Mouse (Mus musculus) limb, embryonic 11.5 days (tissue): ENCODE data around the gene Trem2. TPM values are rescaled to one million over a fixed set of nuclear protein-coding genes. Genes with fewer than 3 reads are reported as not detected.

Experiments
- ATAC-seq: fragments of 200-750 bp; cut with Nextera tagmentation; 2 replicates; pipeline ENCODE4 v1.8.0; 2017; ENCODE audit warnings: low read depth; ENCODE audit not compliant: insufficient number of reproducible peaks, low FRiP score, low TSS enrichment
- DNase-seq: peaks from one replicate; pipeline ENCODE4 v3.0.0-alpha.2; 2015; ENCODE audit warnings: low spot score
- H3K27ac ChIP-seq: fragments of 300-500 bp; sonication (generic); replicated peaks from 2 replicates; pipeline ENCODE4 v1.5.1; 2014; ENCODE audit warnings: low read depth, mild to moderate bottlenecking, low read length
- H3K27me3 ChIP-seq: fragments of 300-500 bp; sonication (generic); 2 replicates; pipeline ENCODE4 v1.6.1; 2014; ENCODE audit warnings: mild to moderate bottlenecking, low read length, mixed read lengths; ENCODE audit not compliant: control insufficient read depth, insufficient read depth
- H3K36me3 ChIP-seq: fragments of 300-500 bp; sonication (generic); 2 replicates; pipeline ENCODE4 v1.6.1; 2014; ENCODE audit warnings: mild to moderate bottlenecking, low read length, moderate library complexity, mixed read lengths; ENCODE audit not compliant: control insufficient read depth, insufficient read depth
- H3K4me1 ChIP-seq: fragments of 300-500 bp; sonication (generic); 2 replicates; pipeline ENCODE4 v1.6.1; 2014; ENCODE audit warnings: low read length, mixed read lengths; ENCODE audit not compliant: control insufficient read depth, insufficient read depth
- H3K4me2 ChIP-seq: fragments of 300-500 bp; sonication (generic); 2 replicates; pipeline ENCODE4 v1.6.1; 2014; ENCODE audit warnings: low read depth, mild to moderate bottlenecking, moderate library complexity; ENCODE audit not compliant: severe bottlenecking
- H3K4me3 ChIP-seq: fragments of 300-500 bp; sonication (generic); 2 replicates; pipeline ENCODE4 v1.5.1; 2014; ENCODE audit warnings: low read depth, low read length
- H3K9ac ChIP-seq: fragments of 300-500 bp; sonication (generic); 2 replicates; pipeline ENCODE4 v1.6.1; 2014; ENCODE audit warnings: mild to moderate bottlenecking, low read length
- H3K9me3 ChIP-seq: fragments of 300-500 bp; sonication (generic); 2 replicates; pipeline ENCODE4 v1.6.1; 2016; ENCODE audit warnings: low read length; ENCODE audit not compliant: control insufficient read depth
- WGBS: fragments of 180-500 bp; shearing (Covaris S2); extraction: QIAGEN DNeasy Blood & Tissue Kit; methylation state at CpG from one replicate; pipeline ENCODE4 v1.1.7; 2014; 5-methylcytosine and 5-hydroxymethylcytosine counted together
- polyA plus RNA-seq: library from polyadenylated mRNA; unstranded; fragments of >200 nt; fragmentation: Nextera tagmentation; extraction: Ambion mirVana; gene quantifications from 2 replicates; pipeline ENCODE4 v1.2.1, GENCODE M21; 2014

The Trem2 gene
- polyA plus RNA-seq, 1 experiment from 2014 or later = 0.88 TPM

DNA sequence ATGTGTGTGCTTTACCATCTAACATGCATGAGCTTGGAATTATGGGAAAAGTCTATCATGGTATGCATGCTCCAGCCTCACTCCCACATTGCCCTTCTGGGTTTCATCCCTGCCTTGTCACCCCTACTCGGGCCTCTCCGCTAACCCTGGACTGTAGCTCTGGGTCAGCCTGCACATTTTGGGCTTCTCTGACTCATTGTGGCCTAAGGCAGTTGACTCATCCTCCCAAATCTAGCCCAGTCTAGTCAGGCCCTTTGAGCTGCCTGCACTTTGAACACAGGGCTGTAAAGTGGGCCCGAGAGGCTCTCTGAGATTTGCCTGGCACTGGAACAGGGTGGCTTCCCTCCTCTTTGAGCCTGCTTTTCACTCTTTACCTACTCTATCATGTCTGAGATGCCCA lies 9.6 kb downstream of the Trem2 start:
- Histone ChIP-seq H3K9me3 (no peaks in the 10 kb centered on the region), H3K4me1 (no peaks in the 10 kb centered on the region), H3K27ac (no peak overlapping the region), H3K4me2 (no peak overlapping the region), H3K9ac (no peak overlapping the region), H3K4me3 (no peak overlapping the region), H3K27me3 (no peaks in the 10 kb centered on the region), H3K36me3 (no peaks in the 10 kb centered on the region)
- DNase-seq = no peak
- ATAC-seq = no peak
- WGBS = 86% methylated on average over 3 of the region's 3 CpGs

DNA sequence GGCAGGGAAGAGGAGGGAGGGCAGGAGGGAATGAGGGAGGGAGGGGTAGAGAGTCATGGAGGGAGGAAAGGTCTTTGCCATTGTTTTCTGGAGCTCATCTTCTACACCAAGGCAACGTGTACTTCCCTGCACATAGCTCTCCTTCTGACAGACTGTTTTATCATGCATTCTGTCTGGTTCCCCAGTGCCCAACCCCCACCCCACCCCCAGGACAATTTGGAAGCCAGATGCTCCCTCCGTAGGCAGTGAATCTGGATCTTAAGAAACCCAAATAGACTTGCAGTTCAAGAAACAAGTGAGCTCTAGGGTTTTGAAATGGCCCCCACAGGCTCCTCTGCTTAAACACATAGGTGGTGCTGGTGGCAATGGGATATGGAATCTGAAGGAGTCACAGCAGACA lies 11.7 kb downstream of the Trem2 start:
- DNase-seq (no peak), ATAC-seq (no peak)
- Histone ChIP-seq H3K4me2 (no peak overlapping the region), H3K36me3 (no peaks in the 10 kb centered on the region), H3K27me3 (no peaks in the 10 kb centered on the region), H3K4me1 (no peaks in the 10 kb centered on the region), H3K27ac (no peak overlapping the region), H3K9me3 (no peaks in the 10 kb centered on the region), H3K4me3 (no peak overlapping the region), H3K9ac (no peak overlapping the region)
- 59% methylated on average over 2 of the region's 2 CpGs for WGBS

DNA sequence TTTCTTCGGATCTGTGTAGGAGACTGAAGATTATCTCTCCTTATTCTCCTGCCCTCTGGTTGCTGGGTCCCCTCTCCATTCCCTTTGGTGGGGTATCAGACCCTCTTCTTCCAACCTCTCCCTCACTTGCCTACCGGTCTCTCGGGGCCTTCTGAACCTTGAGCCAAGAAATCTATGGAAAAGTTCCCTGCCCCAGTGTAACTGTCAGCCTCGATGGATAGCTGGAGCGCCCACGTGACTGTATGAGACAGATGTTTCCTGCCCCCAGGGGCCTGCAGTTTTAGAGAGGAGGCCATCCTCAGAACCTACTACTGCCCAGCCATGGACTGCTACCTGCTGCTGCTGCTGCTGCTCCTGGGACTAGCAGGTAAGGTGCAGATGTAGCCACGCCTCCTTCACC lies 13.4 kb downstream of the Trem2 start, which contains the start of gene Treml1:
Gene Treml1 (plus strand): TSS at position 301 of the 400 bp plus-strand sequence.
- ATAC-seq (no peak), DNase-seq (no peak)
- Histone ChIP-seq H3K27me3 (no peaks in the 10 kb centered on the region), H3K27ac (no peak within 1 kb of the TSS), H3K4me1 (no peaks in the 10 kb centered on the region), H3K4me2 (no peak within 1 kb of the TSS), H3K9ac (no peak within 1 kb of the TSS), H3K4me3 (no peak within 1 kb of the TSS), H3K9me3 (no peaks in the 10 kb centered on the region), H3K36me3 (no peaks in the 10 kb centered on the region)
- 78% methylated on average over 7 of the region's 7 CpGs for WGBS

GRCm38 (mm10) chr17:48360462-48360861 lies 14.3 kb downstream of the Trem2 start:
- no peak overlapping the region for H3K27ac ChIP-seq
- no peaks in the 10 kb centered on the region for H3K9me3 ChIP-seq
- DNase-seq (no peak), ATAC-seq (no peak)
- WGBS = 84% methylated on average over 4 of the region's 4 CpGs
- H3K9ac ChIP-seq = no peak overlapping the region
- H3K4me1 ChIP-seq = no peaks in the 10 kb centered on the region
- H3K4me2 ChIP-seq = no peak overlapping the region
- H3K36me3 ChIP-seq = no peaks in the 10 kb centered on the region
- no peak overlapping the region for H3K4me3 ChIP-seq
- no peaks in the 10 kb centered on the region for H3K27me3 ChIP-seq

DNA sequence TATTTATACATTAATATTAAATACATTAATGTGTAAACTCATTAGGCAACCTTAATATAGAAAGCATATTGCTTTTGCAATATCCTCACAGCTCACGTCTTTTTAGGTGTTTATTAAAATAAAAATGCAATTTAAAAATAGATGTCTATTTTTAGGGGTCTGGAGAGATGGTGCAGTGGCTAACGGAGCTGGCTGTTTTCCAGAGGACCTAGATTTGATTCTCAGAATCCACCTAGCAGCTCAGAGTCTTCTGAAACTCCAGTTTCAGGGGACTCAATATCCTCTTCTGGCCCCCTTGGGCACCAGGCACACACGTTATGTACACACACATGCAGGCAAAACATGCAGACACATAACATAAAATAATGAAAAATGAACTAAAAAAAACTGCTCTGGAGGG lies 16.1 kb downstream of the Trem2 start:
- DNase-seq = no peak
- H3K27me3 ChIP-seq = no peaks in the 10 kb centered on the region
- H3K4me3 ChIP-seq = no peak overlapping the region
- no peaks in the 10 kb centered on the region for H3K9me3 ChIP-seq
- H3K4me1 ChIP-seq = no peaks in the 10 kb centered on the region
- H3K27ac ChIP-seq = no peak overlapping the region
- WGBS = 80% methylated on average over 3 of the region's 3 CpGs
- no peak overlapping the region for H3K9ac ChIP-seq
- H3K36me3 ChIP-seq = no peaks in the 10 kb centered on the region
- ATAC-seq = no peak
- no peak overlapping the region for H3K4me2 ChIP-seq

GRCm38 (mm10) chr17:48362966-48363365 lies 16.8 kb downstream of the Trem2 start:
- Histone ChIP-seq H3K36me3 (no peaks in the 10 kb centered on the region), H3K9ac (no peak overlapping the region), H3K27ac (no peak overlapping the region), H3K9me3 (no peaks in the 10 kb centered on the region), H3K4me3 (no peak overlapping the region), H3K27me3 (no peaks in the 10 kb centered on the region), H3K4me1 (no peaks in the 10 kb centered on the region), H3K4me2 (no peak overlapping the region)
- no peak for DNase-seq
- no peak for ATAC-seq
- WGBS = 90% methylated on average over 8 of the region's 8 CpGs

- 78% methylated on average over 6 of the region's 6 CpGs for WGBS
- no peak overlapping the region for H3K9ac ChIP-seq
- no peaks in the 10 kb centered on the region for H3K36me3 ChIP-seq
- no peaks in the 10 kb centered on the region for H3K9me3 ChIP-seq
- no peak overlapping the region for H3K4me2 ChIP-seq
- ATAC-seq (no peak), DNase-seq (no peak)
- no peaks in the 10 kb centered on the region for H3K4me1 ChIP-seq
- H3K27ac ChIP-seq = no peak overlapping the region
- no peak overlapping the region for H3K4me3 ChIP-seq
- H3K27me3 ChIP-seq = no peaks in the 10 kb centered on the region
Measured at GRCm38 (mm10) chr17:48363421-48363965, 17.3 kb downstream of the Trem2 start.

DNA sequence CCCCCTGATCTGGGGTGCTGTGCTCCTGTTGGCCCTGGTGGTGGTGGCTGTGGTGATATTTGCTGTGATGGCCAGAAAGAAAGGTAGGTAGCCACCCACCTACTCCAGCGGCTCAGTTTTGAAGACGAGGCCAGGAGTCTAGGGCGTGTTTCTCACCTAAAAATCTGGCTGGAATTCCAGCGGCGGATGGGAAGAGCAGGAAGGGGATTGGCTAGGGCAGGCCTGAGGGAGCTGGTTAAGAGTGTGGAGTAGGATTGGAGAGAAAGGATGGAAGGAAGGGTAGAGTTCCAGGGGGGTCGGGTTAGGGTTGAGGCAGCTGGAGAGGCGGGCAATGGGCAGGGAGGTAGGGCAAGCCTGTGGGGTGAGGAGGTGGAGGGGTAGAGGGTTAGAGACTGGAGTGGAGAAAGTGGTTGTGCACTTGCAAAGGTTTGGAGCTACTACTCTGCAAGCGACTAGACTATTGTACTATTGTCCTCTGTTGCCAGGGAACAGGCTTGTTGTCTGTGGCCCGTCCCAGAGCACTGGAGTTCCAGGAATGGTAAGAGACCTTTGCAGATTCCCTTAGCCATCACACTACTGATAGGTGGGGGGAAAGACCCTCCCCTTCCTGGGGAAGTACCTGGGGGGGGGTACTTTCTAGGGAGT lies 19.4 kb downstream of the Trem2 start:
- H3K9me3 ChIP-seq = no peaks in the 10 kb centered on the region
- H3K4me3 ChIP-seq = no peak overlapping the region
- no peak overlapping the region for H3K9ac ChIP-seq
- ATAC-seq (no peak), DNase-seq (no peak)
- no peaks in the 10 kb centered on the region for H3K27me3 ChIP-seq
- H3K4me2 ChIP-seq = no peak overlapping the region
- WGBS = 87% methylated on average over 9 of the region's 9 CpGs
- H3K36me3 ChIP-seq = no peaks in the 10 kb centered on the region
- H3K4me1 ChIP-seq = no peaks in the 10 kb centered on the region
- no peak overlapping the region for H3K27ac ChIP-seq

GRCm38 (mm10) chr17:48366806-48367205 lies 20.6 kb downstream of the Trem2 start:
- Histone ChIP-seq H3K9me3 (no peaks in the 10 kb centered on the region), H3K27me3 (no peaks in the 10 kb centered on the region), H3K4me3 (no peak overlapping the region), H3K27ac (no peak overlapping the region), H3K4me1 (no peaks in the 10 kb centered on the region), H3K9ac (no peak overlapping the region), H3K36me3 (no peaks in the 10 kb centered on the region), H3K4me2 (no peak overlapping the region)
- no peak for DNase-seq
- 83% methylated on average over 5 of the region's 5 CpGs for WGBS
- no peak for ATAC-seq
